Mouse (Mus musculus): Measurements from ENCODE around the gene Fzd4.

- TF ChIP-seq CTCF (IDR thresholded peaks at IDR 0.05; ENCODE audit: low read depth), result no peak
- TF ChIP-seq EP300 (optimal IDR thresholded peaks at IDR 0.05), result no peak
These were observed 29.2 kb downstream of the Fzd4 start for GRCm38 (mm10) chr7:89433193-89433892.

Measured in stomach, postnatal 0 days (tissue).